Mouse (Mus musculus): ENCODE results near the gene Nudt2. TPM values are rescaled to one million over a fixed set of nuclear protein-coding genes. Genes with fewer than 3 reads are reported as not detected.

The Nudt2 gene
- polyA plus RNA-seq, 1 experiment: 4.3 TPM

GRCm38 (mm10) chr4:41477648-41478160, 12.8 kb downstream of the Nudt2 start:
- Histone ChIP-seq H3K27ac (ENCODE audit: insufficient read depth, low read length) (no peak overlapping the region), H3K27me3 (ENCODE audit: control insufficient read depth, insufficient read depth, low read length) (no peaks in the 10 kb centered on the region), H3K4me3 (ENCODE audit: extremely low read depth, insufficient read depth, insufficient read length) (no peak overlapping the region), H3K36me3 (ENCODE audit: control insufficient read depth, insufficient read depth, low read length) (no peaks in the 10 kb centered on the region), H3K4me1 (ENCODE audit: control insufficient read depth, insufficient read depth, insufficient read length) (no peaks in the 10 kb centered on the region)
- no peak for DNase-seq (ENCODE audit: low read depth in 1 of 2, low spot score in 2 of 2)
- TF ChIP-seq POLR2A (IDR thresholded peaks at IDR 0.05; ENCODE audit: low read depth, low read length): no peak
- TF ChIP-seq CTCF (IDR thresholded peaks at IDR 0.05; ENCODE audit: extremely low read depth, insufficient read depth, insufficient read length, insufficient replicate concordance): no peak
- 94% methylated on average over 9 of the region's 9 CpGs for whole genome bisulfite sequencing

GRCm38 (mm10) chr4:41478751-41479455, 14.0 kb downstream of the Nudt2 start:
- WGBS: 78% methylated on average over 4 of the region's 4 CpGs
- H3K4me1 ChIP-seq (ENCODE audit: control insufficient read depth, insufficient read depth, insufficient read length): no peaks in the 10 kb centered on the region
- TF ChIP-seq CTCF (IDR thresholded peaks at IDR 0.05; ENCODE audit: extremely low read depth, insufficient read depth, insufficient read length, insufficient replicate concordance) (no peak), POLR2A (IDR thresholded peaks at IDR 0.05; ENCODE audit: low read depth, low read length) (no peak)
- H3K4me3 ChIP-seq (ENCODE audit: extremely low read depth, insufficient read depth, insufficient read length): no peak overlapping the region
- no peak for DNase-seq (ENCODE audit: low read depth in 1 of 2, low spot score in 2 of 2)
- no peaks in the 10 kb centered on the region for H3K27me3 ChIP-seq (ENCODE audit: control insufficient read depth, insufficient read depth, low read length)
- no peak overlapping the region for H3K27ac ChIP-seq (ENCODE audit: insufficient read depth, low read length)
- H3K36me3 ChIP-seq (ENCODE audit: control insufficient read depth, insufficient read depth, low read length): no peaks in the 10 kb centered on the region

- DNase-seq (ENCODE audit: low read depth in 1 of 2, low spot score in 2 of 2): no peak
- TF ChIP-seq POLR2A (IDR thresholded peaks at IDR 0.05; ENCODE audit: low read depth, low read length) (no peak), CTCF (IDR thresholded peaks at IDR 0.05; ENCODE audit: extremely low read depth, insufficient read depth, insufficient read length, insufficient replicate concordance) (no peak)
- no peaks in the 10 kb centered on the region for H3K36me3 ChIP-seq (ENCODE audit: control insufficient read depth, insufficient read depth, low read length)
- no peak overlapping the region for H3K4me3 ChIP-seq (ENCODE audit: extremely low read depth, insufficient read depth, insufficient read length)
- H3K27ac ChIP-seq (ENCODE audit: insufficient read depth, low read length): no peak overlapping the region; the same call in 1 of the 2 replicates
- H3K4me1 ChIP-seq (ENCODE audit: control insufficient read depth, insufficient read depth, insufficient read length): no peaks in the 10 kb centered on the region
- H3K27me3 ChIP-seq (ENCODE audit: control insufficient read depth, insufficient read depth, low read length): no peaks in the 10 kb centered on the region
- 90% methylated on average over 1 of the region's 1 CpGs for WGBS
Observed at GRCm38 (mm10) chr4:41479456-41479804, 14.5 kb downstream of the Nudt2 start.

GRCm38 (mm10) chr4:41480254-41480653, 15.3 kb downstream of the Nudt2 start:
- H3K4me1 ChIP-seq (ENCODE audit: control insufficient read depth, insufficient read depth, insufficient read length): no peaks in the 10 kb centered on the region
- no peak overlapping the region for H3K4me3 ChIP-seq (ENCODE audit: extremely low read depth, insufficient read depth, insufficient read length)
- no peak overlapping the region for H3K27ac ChIP-seq (ENCODE audit: insufficient read depth, low read length)
- WGBS: 85% methylated on average over 8 of the region's 8 CpGs
- TF ChIP-seq POLR2A (IDR thresholded peaks at IDR 0.05; ENCODE audit: low read depth, low read length): no peak
- no peaks in the 10 kb centered on the region for H3K36me3 ChIP-seq (ENCODE audit: control insufficient read depth, insufficient read depth, low read length)
- no peaks in the 10 kb centered on the region for H3K27me3 ChIP-seq (ENCODE audit: control insufficient read depth, insufficient read depth, low read length)
- DNase-seq (ENCODE audit: low read depth in 1 of 2, low spot score in 2 of 2): no peak

DNA sequence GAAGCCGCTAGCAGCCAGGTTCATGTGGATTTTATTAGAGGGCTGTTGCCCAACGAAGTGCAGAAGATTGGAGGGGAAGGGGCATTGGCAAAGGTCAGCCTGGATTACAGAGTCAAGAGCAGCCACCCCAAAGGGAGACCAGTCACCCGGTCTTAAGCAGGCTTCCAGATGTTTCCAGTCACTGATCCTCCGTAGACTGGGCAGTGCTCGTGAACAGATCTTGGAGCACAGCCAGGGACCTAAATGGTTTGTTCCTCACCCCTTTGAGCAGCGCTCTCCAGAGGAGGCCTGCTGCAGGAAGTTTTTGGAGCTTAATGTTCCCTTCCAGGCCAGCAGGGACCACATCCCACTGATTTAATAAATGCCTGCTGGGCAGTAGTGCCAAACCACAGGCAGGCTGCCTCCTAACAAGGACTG, 16.7 kb downstream of the Nudt2 start:
- Histone ChIP-seq H3K4me3 (ENCODE audit: extremely low read depth, insufficient read depth, insufficient read length) (no peak overlapping the region), H3K27ac (ENCODE audit: insufficient read depth, low read length) (no peak overlapping the region), H3K36me3 (ENCODE audit: control insufficient read depth, insufficient read depth, low read length) (no peaks in the 10 kb centered on the region), H3K4me1 (ENCODE audit: control insufficient read depth, insufficient read depth, insufficient read length) (no peaks in the 10 kb centered on the region), H3K27me3 (ENCODE audit: control insufficient read depth, insufficient read depth, low read length) (no peaks in the 10 kb centered on the region)
- WGBS: 80% methylated on average over 6 of the region's 6 CpGs
- DNase-seq (ENCODE audit: low read depth in 1 of 2, low spot score in 2 of 2): no peak
- TF ChIP-seq CTCF (IDR thresholded peaks at IDR 0.05; ENCODE audit: extremely low read depth, insufficient read depth, insufficient read length, insufficient replicate concordance) (no peak), POLR2A (IDR thresholded peaks at IDR 0.05; ENCODE audit: low read depth, low read length) (no peak)

DNA sequence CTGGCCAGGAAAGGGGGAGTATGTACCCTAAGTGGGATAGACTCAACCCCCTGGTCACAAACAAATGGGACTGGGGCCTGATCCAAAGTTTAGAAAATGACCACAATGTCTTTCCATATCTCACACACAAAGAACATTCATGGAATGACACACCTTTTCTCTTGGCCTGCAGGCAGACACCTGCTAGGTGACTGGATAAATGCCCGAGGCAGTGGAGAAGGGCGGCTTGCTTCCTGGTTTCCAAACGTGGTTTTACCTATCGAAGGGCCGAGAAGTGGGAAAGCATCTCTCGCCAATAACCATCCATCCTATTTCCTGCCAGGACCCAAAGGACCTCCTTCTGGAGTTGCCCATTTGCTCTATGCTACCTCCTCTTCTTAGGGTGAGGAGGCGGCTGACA, 28.0 kb downstream of the Nudt2 start:
- TF ChIP-seq POLR2A (IDR thresholded peaks at IDR 0.05; ENCODE audit: low read depth, low read length): no peak
- no peak for TF ChIP-seq CTCF (IDR thresholded peaks at IDR 0.05; ENCODE audit: extremely low read depth, insufficient read depth, insufficient read length, insufficient replicate concordance)
- Histone ChIP-seq H3K4me1 (ENCODE audit: control insufficient read depth, insufficient read depth, insufficient read length) (peaks cover 4% of the 10 kb centered on the region; the same call in 1 of the 2 replicates), H3K36me3 (ENCODE audit: control insufficient read depth, insufficient read depth, low read length) (no peaks in the 10 kb centered on the region), H3K27me3 (ENCODE audit: control insufficient read depth, insufficient read depth, low read length) (peaks cover 3% of the 10 kb centered on the region; the same call in 1 of the 2 replicates), H3K27ac (ENCODE audit: insufficient read depth, low read length) (no peak overlapping the region), H3K4me3 (ENCODE audit: extremely low read depth, insufficient read depth, insufficient read length) (no peak overlapping the region)
- 84% methylated on average over 7 of the region's 7 CpGs for WGBS
- DNase-seq (ENCODE audit: low read depth in 1 of 2, low spot score in 2 of 2): no peak

- Histone ChIP-seq H3K4me1 (ENCODE audit: control insufficient read depth, insufficient read depth, insufficient read length) (peaks cover 9% of the 10 kb centered on the region), H3K27me3 (ENCODE audit: control insufficient read depth, insufficient read depth, low read length) (peaks cover 7% of the 10 kb centered on the region), H3K36me3 (ENCODE audit: control insufficient read depth, insufficient read depth, low read length) (no peaks in the 10 kb centered on the region), H3K4me3 (ENCODE audit: extremely low read depth, insufficient read depth, insufficient read length) (no peak overlapping the region), H3K27ac (ENCODE audit: insufficient read depth, low read length) (no peak overlapping the region)
- WGBS: 84% methylated on average over 3 of the region's 3 CpGs
- no peak for DNase-seq (ENCODE audit: low read depth in 1 of 2, low spot score in 2 of 2)
- no peak for TF ChIP-seq POLR2A (IDR thresholded peaks at IDR 0.05; ENCODE audit: low read depth, low read length)
- TF ChIP-seq CTCF (IDR thresholded peaks at IDR 0.05; ENCODE audit: extremely low read depth, insufficient read depth, insufficient read length, insufficient replicate concordance): no peak
Observed at GRCm38 (mm10) chr4:41493464-41494116, 28.6 kb downstream of the Nudt2 start.

Measured in spleen, adult 2 months (tissue).